Mouse (Mus musculus) bone marrow macrophage, adult 2 months (primary cell): ENCODE data around the gene Arfgap3.

Source experiments
- CTCF ChIP-seq: IDR thresholded peaks from 2 replicates; pipeline ENCODE4 v1.5.1; 2012; ENCODE audit warnings: low read depth, mild to moderate bottlenecking, low read length, moderate library complexity
- POLR2A ChIP-seq: IDR thresholded peaks from 2 replicates; pipeline ENCODE4 v1.6.1; 2012; ENCODE audit warnings: mild to moderate bottlenecking, low read depth, low read length, borderline replicate concordance

GRCm38 (mm10) chr15:83254372-83255070, 95.5 kb downstream of the Arfgap3 start:
- TF ChIP-seq CTCF (no peak), POLR2A (no peak)
